Mouse (Mus musculus): ENCODE results near the gene Kat5. TPM values are rescaled to one million over a fixed set of nuclear protein-coding genes. Genes with fewer than 3 reads are reported as not detected.

Gene Kat5
- polyA plus RNA-seq, 1 experiment from 2014 or later = 15.8 TPM

- 44% methylated on average over 5 of the region's 5 CpGs for WGBS (ENCODE audit: insufficient replicate concordance)
- ATAC-seq = no peak
- H3K36me3 ChIP-seq (replicated peaks; ENCODE audit: insufficient read depth, low read length) = peaks cover 21% of the 10 kb centered on the region
- H3K27ac ChIP-seq (ENCODE audit: low read depth) = peak overlapping the region; percentile 85
- H3K4me1 ChIP-seq (ENCODE audit: insufficient read depth) = peaks cover 25% of the 10 kb centered on the region
- TF ChIP-seq EP300 (IDR thresholded peaks at IDR 0.05; ENCODE audit: low read depth) (no peak), CTCF (IDR thresholded peaks at IDR 0.05; ENCODE audit: low read depth) (no peak)
- DNase-seq = peak; percentile 66
- H3K4me2 ChIP-seq (ENCODE audit: low read depth, low read length) = peak overlapping the region; percentile 100; the same call in 1 of the 2 replicates
- no peaks in the 10 kb centered on the region for H3K9me3 ChIP-seq (ENCODE audit: low read length)
- H3K4me3 ChIP-seq (ENCODE audit: low read depth, low read length) = no peak overlapping the region
- H3K9ac ChIP-seq (replicated peaks) = 0 out of 2 replicates have a peak overlapping the region, but pooled peaks have one; percentile 7
- 0 out of 2 replicates have a peak, but pooled peaks cover 3% of the 10 kb centered on the region for H3K27me3 ChIP-seq (ENCODE audit: insufficient read depth, low read length)
Observed at GRCm38 (mm10) chr19:5571831-5572230, 38.2 kb downstream of the Kat5 start.

GRCm38 (mm10) chr19:5570353-5571246 is 39.4 kb downstream of the Kat5 start:
- TF ChIP-seq EP300 (IDR thresholded peaks at IDR 0.05; ENCODE audit: low read depth) (no peak), CTCF (IDR thresholded peaks at IDR 0.05; ENCODE audit: low read depth) (no peak)
- no peak overlapping the region; the same call in 1 of the 2 replicates for H3K9ac ChIP-seq (replicated peaks)
- 88% methylated on average over 32 of the region's 32 CpGs for WGBS (ENCODE audit: insufficient replicate concordance)
- peak overlapping the region; percentile 79; the same call in 1 of the 2 replicates for H3K27ac ChIP-seq (ENCODE audit: low read depth)
- H3K4me2 ChIP-seq (ENCODE audit: low read depth, low read length) = peak overlapping the region; percentile 100
- peak overlapping the region; percentile 84; the same call in 1 of the 2 replicates for H3K4me3 ChIP-seq (ENCODE audit: low read depth, low read length)
- no peaks in the 10 kb centered on the region for H3K9me3 ChIP-seq (ENCODE audit: low read length)
- ATAC-seq = no peak
- peaks cover 30% of the 10 kb centered on the region for H3K4me1 ChIP-seq (ENCODE audit: insufficient read depth)
- 0 out of 2 replicates have a peak, but pooled peaks cover 7% of the 10 kb centered on the region for H3K27me3 ChIP-seq (ENCODE audit: insufficient read depth, low read length)
- no peak for DNase-seq
- H3K36me3 ChIP-seq (replicated peaks; ENCODE audit: insufficient read depth, low read length) = peaks cover 21% of the 10 kb centered on the region

DNA sequence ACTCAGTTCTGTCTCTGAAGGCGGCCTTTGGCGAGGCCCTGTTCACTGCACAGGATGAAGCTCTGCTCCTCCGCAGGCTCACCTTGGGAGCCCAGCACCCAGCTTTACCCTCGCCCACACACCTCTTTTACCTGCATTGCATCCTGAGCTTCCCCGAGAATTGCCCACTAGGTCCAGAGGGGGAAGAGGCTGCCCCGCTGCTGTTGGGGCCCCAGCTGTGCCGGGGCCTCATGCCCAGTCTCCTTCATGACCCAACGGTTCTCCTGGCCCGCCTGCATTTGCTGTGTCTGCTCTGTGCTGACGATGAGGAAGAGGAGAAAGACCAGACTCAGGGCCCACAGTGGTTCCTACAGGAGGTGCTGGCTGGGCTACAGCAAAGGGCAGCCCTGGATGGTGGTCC is 40.5 kb downstream of the Kat5 start:
- H3K9ac ChIP-seq (replicated peaks) = peak overlapping the region; percentile 78
- 83% methylated on average over 9 of the region's 10 CpGs for WGBS (ENCODE audit: insufficient replicate concordance)

GRCm38 (mm10) chr19:5568470-5569140 is 41.4 kb downstream of the Kat5 start:
- H3K9ac ChIP-seq (replicated peaks) = peak overlapping the region; percentile 78

More for the DNA sequence above, 40.5 kb downstream of the Kat5 start:
- H3K27me3 ChIP-seq (ENCODE audit: insufficient read depth, low read length) = 0 out of 2 replicates have a peak, but pooled peaks cover 7% of the 10 kb centered on the region
- TF ChIP-seq EP300 (IDR thresholded peaks at IDR 0.05; ENCODE audit: low read depth) (no peak), CTCF (IDR thresholded peaks at IDR 0.05; ENCODE audit: low read depth) (no peak)
- H3K9me3 ChIP-seq (ENCODE audit: low read length) = no peaks in the 10 kb centered on the region
- H3K4me3 ChIP-seq (ENCODE audit: low read depth, low read length) = peak overlapping the region; percentile 84
- peak overlapping the region; percentile 92; the same call in 1 of the 2 replicates for H3K27ac ChIP-seq (ENCODE audit: low read depth)
- no peak for DNase-seq
- ATAC-seq = no peak
- peaks cover 30% of the 10 kb centered on the region for H3K4me1 ChIP-seq (ENCODE audit: insufficient read depth)
- peak overlapping the region; percentile 100 for H3K4me2 ChIP-seq (ENCODE audit: low read depth, low read length)
- peaks cover 21% of the 10 kb centered on the region for H3K36me3 ChIP-seq (replicated peaks; ENCODE audit: insufficient read depth, low read length)

GRCm38 (mm10) chr19:5567534-5568469 is 42.2 kb downstream of the Kat5 start, which contains the start of gene Ap5b1:
Ap5b1 (plus strand) TSS chr19:5568025.
- H3K4me2 ChIP-seq (ENCODE audit: low read depth, low read length) = peak within 1 kb of the TSS; percentile 100
- peak within 1 kb of the TSS; percentile 84 for H3K4me3 ChIP-seq (ENCODE audit: low read depth, low read length)
- DNase-seq = peak; percentile 91
- peaks cover 30% of the 10 kb centered on the region for H3K4me1 ChIP-seq (ENCODE audit: insufficient read depth)
- WGBS (ENCODE audit: insufficient replicate concordance) = under 1% methylated on average over 69 of the region's 102 CpGs
- H3K9ac ChIP-seq (replicated peaks) = peak within 1 kb of the TSS; percentile 78
- peak; percentile 88 for ATAC-seq
- TF ChIP-seq EP300 (IDR thresholded peaks at IDR 0.05; ENCODE audit: low read depth) = no peak
- TF ChIP-seq CTCF (IDR thresholded peaks at IDR 0.05; ENCODE audit: low read depth) = peak; percentile 97
- peaks cover 21% of the 10 kb centered on the region for H3K36me3 ChIP-seq (replicated peaks; ENCODE audit: insufficient read depth, low read length)
- H3K27me3 ChIP-seq (ENCODE audit: insufficient read depth, low read length) = peaks cover 17% of the 10 kb centered on the region
- H3K27ac ChIP-seq (ENCODE audit: low read depth) = peak within 1 kb of the TSS; percentile 92
- no peaks in the 10 kb centered on the region for H3K9me3 ChIP-seq (ENCODE audit: low read length)

More at GRCm38 (mm10) chr19:5568470-5569140, 41.4 kb downstream of the Kat5 start:
- peaks cover 21% of the 10 kb centered on the region for H3K36me3 ChIP-seq (replicated peaks; ENCODE audit: insufficient read depth, low read length)
- peaks cover 30% of the 10 kb centered on the region for H3K4me1 ChIP-seq (ENCODE audit: insufficient read depth)
- 6% methylated on average over 27 of the region's 27 CpGs for WGBS (ENCODE audit: insufficient replicate concordance)
- H3K27ac ChIP-seq (ENCODE audit: low read depth) = peak overlapping the region; percentile 92
- H3K4me3 ChIP-seq (ENCODE audit: low read depth, low read length) = peak overlapping the region; percentile 84
- peak overlapping the region; percentile 100 for H3K4me2 ChIP-seq (ENCODE audit: low read depth, low read length)
- peaks cover 13% of the 10 kb centered on the region for H3K27me3 ChIP-seq (ENCODE audit: insufficient read depth, low read length)
- no peaks in the 10 kb centered on the region for H3K9me3 ChIP-seq (ENCODE audit: low read length)
- ATAC-seq = peak; percentile 12
- peak; percentile 88 for DNase-seq
- no peak for TF ChIP-seq EP300 (IDR thresholded peaks at IDR 0.05; ENCODE audit: low read depth)
- peak; percentile 97 for TF ChIP-seq CTCF (IDR thresholded peaks at IDR 0.05; ENCODE audit: low read depth)
